Mouse (Mus musculus) kidney, embryonic 14.5 days (tissue): Measurements from ENCODE around the gene Fxyd2. TPM values are rescaled to one million over a fixed set of nuclear protein-coding genes. Genes with fewer than 3 reads are reported as not detected.

Experiments
- ATAC-seq: fragments of 200-750 bp; cut with Nextera tagmentation; 2 replicates; pipeline ENCODE4 v1.8.0; 2017; ENCODE audit warnings: moderate number of reproducible peaks, mild to moderate bottlenecking, moderate TSS enrichment, moderate library complexity; ENCODE audit not compliant: low FRiP score, low TSS enrichment
- H3K27ac ChIP-seq: fragments of 300-500 bp; sonication (generic); 2 replicates; pipeline ENCODE4 v1.5.1; 2014; ENCODE audit warnings: low read depth, mild to moderate bottlenecking, low read length, moderate library complexity, mixed read lengths
- H3K27me3 ChIP-seq: fragments of 300-500 bp; sonication (generic); 2 replicates; pipeline ENCODE4 v1.6.1; 2014; ENCODE audit warnings: mild to moderate bottlenecking, low read length; ENCODE audit not compliant: control insufficient read depth, insufficient read depth
- H3K36me3 ChIP-seq: fragments of 300-500 bp; sonication (generic); 2 replicates; pipeline ENCODE4 v1.6.1; 2014; ENCODE audit warnings: low read length, mixed read lengths; ENCODE audit not compliant: control insufficient read depth, insufficient read depth
- H3K4me1 ChIP-seq: fragments of 300-500 bp; sonication (generic); 2 replicates; pipeline ENCODE4 v1.6.1; 2014; ENCODE audit warnings: low read length, mixed read lengths; ENCODE audit not compliant: control insufficient read depth, insufficient read depth
- H3K4me2 ChIP-seq: fragments of 300-500 bp; sonication (generic); replicated peaks from 2 replicates; pipeline ENCODE4 v1.6.1; 2014; ENCODE audit warnings: low read depth, mild to moderate bottlenecking, low read length
- H3K4me3 ChIP-seq: fragments of 300-500 bp; sonication (generic); 2 replicates; pipeline ENCODE4 v1.5.1; 2014; ENCODE audit warnings: mild to moderate bottlenecking, low read length
- H3K9ac ChIP-seq: fragments of 300-500 bp; sonication (generic); 2 replicates; pipeline ENCODE4 v1.6.1; 2014; ENCODE audit warnings: low read depth, mild to moderate bottlenecking, low read length, moderate library complexity
- H3K9me3 ChIP-seq: fragments of 300-500 bp; sonication (generic); 2 replicates; pipeline ENCODE4 v1.6.1; 2016; ENCODE audit warnings: low read length; ENCODE audit not compliant: control insufficient read depth
- WGBS: fragments of 180-500 bp; shearing (Covaris S2); extraction: QIAGEN DNeasy Blood & Tissue Kit; methylation state at CpG from one replicate; pipeline ENCODE4 v1.1.7; 2014; 5-methylcytosine and 5-hydroxymethylcytosine counted together
- polyA plus RNA-seq: library from polyadenylated mRNA; unstranded; fragments of >200 nt; fragmentation: Nextera tagmentation; extraction: Ambion mirVana; gene quantifications from 2 replicates; pipeline ENCODE4 v1.2.1, GENCODE M21; 2014

Gene Fxyd2
- polyA plus RNA-seq, 1 experiment from 2014 or later, result 153 TPM

- Histone ChIP-seq H3K4me3 (no peak within 1 kb of the TSS), H3K27me3 (peaks cover 27% of the 10 kb centered on the region), H3K27ac (no peak within 1 kb of the TSS), H3K9ac (no peak within 1 kb of the TSS; the same call in 1 of the 2 replicates), H3K4me1 (peaks cover 11% of the 10 kb centered on the region), H3K4me2 (no peak within 1 kb of the TSS), H3K9me3 (no peaks in the 10 kb centered on the region), H3K36me3 (no peaks in the 10 kb centered on the region)
- ATAC-seq, result no peak
- 90% methylated on average over 4 of the region's 4 CpGs for WGBS
Observed at GRCm38 (mm10) chr9:45426456-45426855, 27.0 kb downstream of the Fxyd2 start, which contains the start of gene Dscaml1. TSS of gene Dscaml1 (plus strand) at chr9:45426628.

GRCm38 (mm10) chr9:45429392-45429791 is 29.9 kb downstream of the Fxyd2 start:
- Histone ChIP-seq H3K27me3 (peaks cover 43% of the 10 kb centered on the region), H3K27ac (no peak overlapping the region), H3K36me3 (no peaks in the 10 kb centered on the region), H3K9me3 (no peaks in the 10 kb centered on the region), H3K4me2 (no peak overlapping the region), H3K4me1 (peaks cover 11% of the 10 kb centered on the region), H3K4me3 (no peak overlapping the region), H3K9ac (no peak overlapping the region)
- no peak for ATAC-seq
- 30% methylated on average over 5 of the region's 5 CpGs for WGBS

GRCm38 (mm10) chr9:45429951-45430697 is 30.7 kb downstream of the Fxyd2 start:
- H3K27me3 ChIP-seq, result peaks cover 43% of the 10 kb centered on the region
- no peak overlapping the region for H3K27ac ChIP-seq
- H3K4me2 ChIP-seq, result peak overlapping the region; percentile 79
- WGBS, result 1% methylated on average over 51 of the region's 54 CpGs
- peak; percentile 39; the same call in 1 of the 2 replicates for ATAC-seq
- peaks cover 11% of the 10 kb centered on the region for H3K4me1 ChIP-seq
- H3K36me3 ChIP-seq, result no peaks in the 10 kb centered on the region
- peak overlapping the region; percentile 28; the same call in 1 of the 2 replicates for H3K9ac ChIP-seq
- peak overlapping the region; percentile 45 for H3K4me3 ChIP-seq
- no peaks in the 10 kb centered on the region for H3K9me3 ChIP-seq

- Histone ChIP-seq H3K9ac (0 out of 2 replicates have a peak overlapping the region, but pooled peaks have one; percentile 28), H3K27me3 (peaks cover 43% of the 10 kb centered on the region), H3K9me3 (no peaks in the 10 kb centered on the region), H3K4me2 (peak overlapping the region; percentile 79), H3K4me3 (peak overlapping the region; percentile 45), H3K4me1 (peaks cover 11% of the 10 kb centered on the region), H3K36me3 (no peaks in the 10 kb centered on the region), H3K27ac (no peak overlapping the region)
- ATAC-seq, result no peak
- WGBS, result 1% methylated on average over 17 of the region's 17 CpGs
Observed at GRCm38 (mm10) chr9:45430698-45430959, 31.2 kb downstream of the Fxyd2 start.

- Histone ChIP-seq H3K4me2 (peak overlapping the region; percentile 79), H3K4me1 (peaks cover 11% of the 10 kb centered on the region), H3K9me3 (no peaks in the 10 kb centered on the region), H3K9ac (0 out of 2 replicates have a peak overlapping the region, but pooled peaks have one; percentile 28), H3K36me3 (no peaks in the 10 kb centered on the region), H3K27ac (no peak overlapping the region), H3K4me3 (peak overlapping the region; percentile 45), H3K27me3 (peaks cover 43% of the 10 kb centered on the region)
- 2% methylated on average over 25 of the region's 26 CpGs for WGBS
- ATAC-seq, result no peak
Observed at GRCm38 (mm10) chr9:45431150-45431549, 31.7 kb downstream of the Fxyd2 start.

- no peak for ATAC-seq
- H3K4me2 ChIP-seq, result no peak overlapping the region
- H3K4me3 ChIP-seq, result no peak overlapping the region
- no peak overlapping the region for H3K9ac ChIP-seq
- 79% methylated on average over 12 of the region's 12 CpGs for WGBS
- H3K4me1 ChIP-seq, result peaks cover 11% of the 10 kb centered on the region
- H3K27ac ChIP-seq, result no peak overlapping the region
- no peaks in the 10 kb centered on the region for H3K36me3 ChIP-seq
- no peaks in the 10 kb centered on the region for H3K9me3 ChIP-seq
- peaks cover 43% of the 10 kb centered on the region for H3K27me3 ChIP-seq
Observed at GRCm38 (mm10) chr9:45432639-45433038, 33.2 kb downstream of the Fxyd2 start.

GRCm38 (mm10) chr9:45433119-45433518 is 33.6 kb downstream of the Fxyd2 start:
- peaks cover 43% of the 10 kb centered on the region for H3K27me3 ChIP-seq
- 86% methylated on average over 9 of the region's 9 CpGs for WGBS

GRCm38 (mm10) chr9:45434171-45434570 is 34.7 kb downstream of the Fxyd2 start:
- Histone ChIP-seq H3K9me3 (no peaks in the 10 kb centered on the region), H3K4me1 (peaks cover 11% of the 10 kb centered on the region), H3K27ac (no peak overlapping the region), H3K4me2 (no peak overlapping the region), H3K36me3 (no peaks in the 10 kb centered on the region), H3K27me3 (peaks cover 39% of the 10 kb centered on the region), H3K9ac (no peak overlapping the region), H3K4me3 (no peak overlapping the region)
- ATAC-seq, result no peak
- WGBS, result 66% methylated on average over 2 of the region's 2 CpGs

More at GRCm38 (mm10) chr9:45433119-45433518, 33.6 kb downstream of the Fxyd2 start:
- no peak for ATAC-seq
- no peak overlapping the region for H3K27ac ChIP-seq
- peaks cover 11% of the 10 kb centered on the region for H3K4me1 ChIP-seq
- H3K36me3 ChIP-seq, result no peaks in the 10 kb centered on the region
- H3K4me2 ChIP-seq, result no peak overlapping the region
- no peak overlapping the region for H3K9ac ChIP-seq
- H3K4me3 ChIP-seq, result no peak overlapping the region
- no peaks in the 10 kb centered on the region for H3K9me3 ChIP-seq

- Histone ChIP-seq H3K9ac (no peak overlapping the region), H3K36me3 (no peaks in the 10 kb centered on the region), H3K4me1 (no peaks in the 10 kb centered on the region), H3K4me2 (no peak overlapping the region), H3K9me3 (no peaks in the 10 kb centered on the region), H3K4me3 (no peak overlapping the region), H3K27me3 (no peaks in the 10 kb centered on the region; the same call in 1 of the 2 replicates), H3K27ac (no peak overlapping the region)
- no peak for ATAC-seq
- 72% methylated on average over 4 of the region's 4 CpGs for WGBS
Observed at GRCm38 (mm10) chr9:45439025-45439424, 39.6 kb downstream of the Fxyd2 start.
